Mouse (Mus musculus): ENCODE results near the gene Gm4952.

GRCm38 (mm10) chr19:12576639-12577038 is 23.1 kb upstream of the Gm4952 start:
- TF ChIP-seq GATA1 (IDR thresholded peaks at IDR 0.05; ENCODE audit: borderline replicate concordance, low read length) (no peak), FLI1 (IDR thresholded peaks at IDR 0.05; ENCODE audit: low read length) (no peak)
